Mouse (Mus musculus): ENCODE results near the gene Vmn2r68. TPM values are rescaled to one million over a fixed set of nuclear protein-coding genes. Genes with fewer than 3 reads are reported as not detected.

The Vmn2r68 gene
- total RNA-seq (2021): not detected

- no peak for DNase-seq
These were observed at the start of gene Vmn2r68 for GRCm38 (mm10) chr7:85237683-85238082. Gene Vmn2r68, minus strand, starts transcription at chr7:85237783.

Other genes with a start within 250 kb of the Vmn2r68 start
- not detected for gene Vmn2r66, start 225.5 kb downstream of the Vmn2r68 start, total RNA-seq (2021)
- not detected for gene Vmn2r67, start 81.8 kb downstream of the Vmn2r68 start, total RNA-seq (2021)
- gene Vmn2r69, start 178.1 kb upstream of the Vmn2r68 start, total RNA-seq (2021): not detected